Mouse (Mus musculus): ENCODE data around the gene Rtf1. TPM values are rescaled to one million over a fixed set of nuclear protein-coding genes. Genes with fewer than 3 reads are reported as not detected.

The Rtf1 gene
- total RNA-seq, 2 experiments from 2014 or later = 26.7 to 29.7 TPM

DNA sequence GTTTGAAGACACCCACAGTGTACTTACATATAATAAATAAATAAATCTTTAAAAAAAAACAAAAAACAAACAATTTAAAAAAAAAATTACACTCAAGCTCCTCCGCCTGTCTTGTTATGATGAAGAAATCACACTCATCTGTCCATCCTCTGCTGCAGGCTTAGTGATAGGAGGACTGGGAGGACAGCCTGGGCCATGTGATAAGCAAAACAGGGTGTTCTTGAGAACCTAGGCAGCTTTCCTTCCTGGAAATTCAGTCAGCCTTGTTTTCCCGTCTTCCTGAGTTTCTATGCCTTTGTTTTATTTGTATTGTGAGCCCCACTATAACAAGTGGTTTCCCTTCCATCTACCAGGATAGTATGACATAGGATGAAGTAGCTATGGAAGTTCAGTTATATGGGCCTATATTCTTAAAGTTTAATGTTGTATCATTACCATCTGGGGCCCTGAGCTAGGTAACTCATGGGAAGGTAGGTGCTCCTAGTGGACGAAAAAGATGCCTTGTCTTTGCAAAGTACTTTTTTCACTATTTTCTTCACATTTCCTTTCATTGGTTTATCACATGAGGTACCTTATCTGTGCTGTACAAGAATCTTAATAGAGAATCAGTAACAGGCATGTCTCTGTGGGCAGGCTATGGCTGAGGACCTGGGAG is 53.0 kb downstream of the Rtf1 start:
- no peak for ATAC-seq (ENCODE audit: poor library complexity, severe bottlenecking)

DNA sequence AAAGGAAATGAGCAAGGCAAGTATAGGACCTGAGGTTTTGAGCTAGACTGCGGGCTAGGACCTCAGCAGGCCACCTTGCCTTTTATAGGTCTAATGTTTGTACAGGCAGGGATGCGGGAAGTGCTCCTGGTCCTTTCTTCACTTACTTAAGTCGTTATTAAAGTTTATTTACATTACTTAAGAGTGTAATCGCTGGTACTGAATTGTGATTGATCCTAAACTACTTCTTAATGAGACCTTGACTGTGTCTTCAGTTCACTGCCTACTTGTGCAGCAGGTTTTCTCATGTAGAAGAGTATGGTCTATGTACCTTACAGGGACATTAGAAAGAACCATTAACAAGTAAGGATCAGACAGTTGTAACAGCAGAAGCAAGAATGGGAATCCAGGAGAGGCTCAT is 55.9 kb downstream of the Rtf1 start:
- ATAC-seq (ENCODE audit: poor library complexity, severe bottlenecking) = no peak

DNA sequence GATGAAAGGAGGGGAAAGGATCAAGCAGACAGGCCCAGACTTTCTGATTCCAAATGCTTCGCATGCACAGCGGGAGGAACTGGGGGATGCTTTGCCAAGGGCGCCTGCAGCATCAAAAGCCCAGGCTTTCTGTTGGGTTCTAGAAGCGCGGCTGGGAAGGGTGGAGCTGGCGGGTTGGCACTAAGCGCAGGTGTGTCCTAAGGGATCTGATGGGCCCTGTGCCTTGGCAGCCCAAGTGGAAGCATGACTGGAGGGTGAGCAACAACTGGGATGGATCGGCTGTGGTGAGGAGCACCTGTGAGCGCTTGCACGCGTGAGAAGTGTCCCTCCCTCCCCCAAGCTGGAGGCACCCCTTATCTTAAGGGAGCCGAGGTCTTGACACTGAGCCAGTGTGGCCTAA is 62.3 kb downstream of the Rtf1 start:
- ATAC-seq (ENCODE audit: poor library complexity, severe bottlenecking) = no peak

DNA sequence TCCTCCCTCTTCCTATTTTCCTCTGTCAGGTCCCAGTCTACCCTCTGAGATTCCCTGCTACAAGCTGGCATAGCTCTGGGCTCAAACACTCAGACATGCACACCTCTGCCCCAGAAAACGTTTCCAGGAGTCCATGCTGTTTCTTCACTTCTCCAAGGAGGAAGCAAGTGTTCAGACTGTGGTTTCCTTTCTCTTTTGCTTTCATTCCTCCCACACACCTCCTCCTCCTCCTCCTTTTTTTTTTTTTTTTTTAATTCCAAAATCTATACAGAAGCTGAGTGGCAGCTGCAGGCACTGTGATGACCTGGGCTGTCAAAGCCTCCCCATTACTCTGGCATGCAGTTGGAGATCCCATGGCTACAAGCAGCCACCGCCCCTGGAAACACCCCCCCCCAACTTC is 65.7 kb downstream of the Rtf1 start:
- no peak for ATAC-seq (ENCODE audit: poor library complexity, severe bottlenecking)

DNA sequence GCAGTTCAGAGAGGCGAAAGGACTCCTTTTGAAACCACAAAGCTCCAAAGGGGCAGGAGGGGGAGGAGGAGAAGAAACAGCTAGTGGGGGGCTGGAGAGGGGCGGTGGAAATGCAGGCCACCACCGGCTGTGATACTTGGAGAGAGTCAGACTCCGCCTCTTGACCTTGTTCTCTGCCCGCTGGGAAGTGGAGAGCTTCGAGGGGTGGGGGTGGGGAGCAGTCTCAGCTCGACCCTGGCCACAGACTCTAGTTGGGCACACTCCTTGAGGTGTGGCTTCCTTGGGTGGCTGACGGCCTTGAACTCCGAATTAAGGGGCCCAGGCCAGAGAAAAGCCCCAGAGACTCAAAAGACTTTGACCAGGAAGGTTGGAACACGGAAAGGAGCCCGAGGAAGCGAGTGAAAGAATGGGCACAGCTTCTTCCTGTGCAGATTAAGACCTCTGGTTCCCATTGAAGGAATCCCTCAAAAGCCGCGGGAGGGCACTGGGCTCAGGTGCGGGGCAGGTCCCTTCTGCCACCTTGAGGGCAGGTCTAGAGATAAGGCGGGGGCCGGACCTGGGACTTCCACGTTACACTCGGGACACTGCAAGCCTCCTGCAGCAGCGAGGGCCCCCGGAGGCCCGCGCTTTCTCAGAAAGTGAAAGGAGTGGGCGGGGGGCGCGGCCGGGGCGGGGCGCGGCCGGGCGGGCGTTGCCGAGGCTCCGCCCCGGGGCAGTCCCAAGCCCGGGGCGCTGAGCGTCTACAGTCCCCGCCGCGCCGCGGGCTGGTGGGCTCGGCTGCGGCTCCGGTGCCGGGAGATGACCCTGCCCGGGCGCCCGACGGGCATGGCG is 66.9 kb downstream of the Rtf1 start, which contains the start of gene Itpka:
TSS of gene Itpka (plus strand) at position 757 of the 831 bp plus-strand sequence.
- peak; percentile 55 for ATAC-seq (ENCODE audit: poor library complexity, severe bottlenecking)

DNA sequence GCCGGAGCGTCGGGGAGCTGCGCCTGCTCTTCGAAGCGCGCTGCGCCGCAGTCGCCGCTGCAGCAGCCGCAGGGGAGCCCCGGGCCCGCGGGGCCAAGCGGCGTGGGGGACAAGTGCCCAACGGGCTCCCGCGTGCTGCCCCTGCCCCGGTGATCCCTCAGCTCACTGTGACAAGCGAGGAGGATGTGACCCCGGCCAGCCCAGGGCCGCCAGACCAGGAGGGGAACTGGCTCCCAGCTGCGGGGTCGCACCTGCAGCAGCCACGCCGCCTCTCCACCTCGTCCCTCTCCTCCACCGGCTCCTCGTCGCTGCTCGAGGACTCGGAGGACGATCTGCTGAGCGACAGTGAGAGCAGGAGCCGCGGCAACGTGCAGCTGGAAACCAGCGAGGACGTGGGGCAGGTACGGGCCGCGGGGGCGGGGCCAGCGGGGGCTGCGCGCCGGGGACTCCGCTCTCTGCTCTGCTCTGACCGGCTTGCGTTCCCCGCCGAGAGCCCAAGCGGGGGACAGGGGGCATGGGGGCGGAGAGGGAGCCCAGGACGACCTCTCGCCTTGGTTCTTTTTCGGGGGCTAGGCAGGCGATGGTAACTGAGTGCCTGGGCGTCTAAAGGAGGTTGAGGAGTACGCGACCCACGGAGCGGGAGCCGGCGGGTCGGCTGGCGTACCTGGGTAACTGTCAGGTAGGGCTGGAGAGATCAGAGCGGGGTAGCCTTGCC is 67.8 kb downstream of the Rtf1 start:
- peak; percentile 11; the same call in 1 of the 2 replicates for ATAC-seq (ENCODE audit: poor library complexity, severe bottlenecking)

DNA sequence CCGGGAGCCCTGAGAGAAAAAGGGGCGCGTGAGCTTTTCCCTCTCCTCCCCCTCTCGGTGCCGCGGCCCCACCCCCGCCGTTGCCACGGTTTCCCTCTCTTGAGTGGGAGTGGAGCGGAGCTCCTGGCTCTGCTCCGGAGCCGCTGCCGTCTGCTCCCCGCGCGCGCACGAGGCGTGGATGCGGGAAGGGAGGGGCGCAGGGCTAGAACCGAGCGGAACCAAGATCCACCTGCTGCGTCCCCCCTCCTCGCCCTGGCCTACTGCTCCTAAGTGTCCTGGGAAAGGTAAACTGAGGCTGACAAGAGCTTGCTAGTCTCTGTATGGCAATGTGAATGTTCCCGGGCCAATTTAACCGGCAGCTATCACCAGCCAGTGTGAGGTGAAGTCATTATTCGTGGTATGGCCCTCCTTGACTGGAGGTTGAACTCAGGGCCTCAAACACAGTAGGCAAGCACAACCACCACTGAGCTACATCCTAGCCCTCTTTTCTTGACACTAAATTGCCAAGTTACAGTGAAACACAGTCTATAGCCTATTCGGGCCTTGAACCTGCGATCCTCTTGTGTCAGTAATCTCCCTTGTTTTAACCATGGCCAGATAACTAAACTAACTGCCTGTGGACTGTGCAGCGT is 68.4 kb downstream of the Rtf1 start:
- ATAC-seq (ENCODE audit: poor library complexity, severe bottlenecking) = no peak

DNA sequence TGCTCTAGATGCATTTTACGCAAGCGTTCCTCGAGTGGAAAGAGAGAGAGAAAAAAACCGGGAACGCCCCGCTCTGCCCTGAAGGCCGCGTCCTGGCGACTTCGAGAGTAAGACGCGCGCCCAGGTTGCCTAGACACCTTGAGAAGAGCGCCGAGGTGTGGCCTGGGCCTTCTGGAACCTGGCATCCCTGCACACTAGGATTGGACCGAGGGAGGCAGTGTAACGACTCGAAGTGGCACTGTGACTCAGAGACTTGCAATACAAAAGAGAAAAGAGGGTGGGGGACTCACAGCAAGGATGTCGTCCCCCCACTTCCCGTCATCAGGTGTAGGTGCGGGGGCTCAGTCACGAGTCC is 68.9 kb downstream of the Rtf1 start:
- no peak for ATAC-seq (ENCODE audit: poor library complexity, severe bottlenecking)

DNA sequence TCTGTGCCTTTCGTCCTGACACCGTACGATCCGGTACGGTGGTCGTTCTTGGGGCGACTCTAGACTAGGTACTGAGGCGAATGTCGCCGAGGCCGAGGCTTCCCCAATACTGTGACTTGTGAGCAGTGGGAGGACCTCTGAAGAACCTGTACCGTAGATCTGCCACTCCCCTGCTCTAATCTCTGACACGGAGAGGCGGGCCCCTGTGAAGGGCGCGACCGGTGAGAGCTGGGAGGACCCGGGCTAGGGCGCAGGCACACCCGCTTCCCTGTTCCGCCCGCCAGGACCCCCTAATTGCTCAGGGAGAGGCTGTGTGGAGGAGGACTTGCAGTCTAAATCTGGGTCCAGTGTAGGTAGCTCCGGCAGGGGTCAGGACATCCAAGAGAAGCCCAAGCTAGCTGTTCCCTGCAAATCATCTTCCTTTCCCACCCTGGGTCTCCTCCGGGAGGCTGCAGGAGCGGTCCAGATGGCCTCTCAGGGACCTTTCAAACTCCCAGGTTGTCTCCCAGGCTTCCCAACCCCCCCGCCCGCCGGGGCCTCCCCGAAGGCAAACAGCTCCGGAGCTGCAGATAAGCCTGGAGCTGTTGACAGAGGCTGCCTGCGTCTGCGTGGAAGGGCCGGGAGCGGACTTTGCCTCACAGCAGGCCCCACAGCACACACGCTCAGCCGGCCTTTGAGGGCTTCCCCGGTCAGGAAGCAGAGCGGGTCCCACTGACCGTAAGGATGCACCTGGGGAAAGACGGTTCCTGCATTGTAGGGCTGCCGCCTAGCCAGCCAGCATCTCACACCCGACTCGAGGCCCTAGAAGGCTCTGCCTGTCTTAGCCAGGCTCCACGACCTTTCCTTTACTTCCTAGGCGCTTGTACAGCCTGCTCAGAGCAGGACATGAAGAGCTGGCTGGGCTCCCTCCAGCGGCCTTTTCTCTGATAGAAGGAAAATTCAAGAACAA is 69.6 kb downstream of the Rtf1 start:
- peak; percentile 13; the same call in 1 of the 2 replicates for ATAC-seq (ENCODE audit: poor library complexity, severe bottlenecking)

DNA sequence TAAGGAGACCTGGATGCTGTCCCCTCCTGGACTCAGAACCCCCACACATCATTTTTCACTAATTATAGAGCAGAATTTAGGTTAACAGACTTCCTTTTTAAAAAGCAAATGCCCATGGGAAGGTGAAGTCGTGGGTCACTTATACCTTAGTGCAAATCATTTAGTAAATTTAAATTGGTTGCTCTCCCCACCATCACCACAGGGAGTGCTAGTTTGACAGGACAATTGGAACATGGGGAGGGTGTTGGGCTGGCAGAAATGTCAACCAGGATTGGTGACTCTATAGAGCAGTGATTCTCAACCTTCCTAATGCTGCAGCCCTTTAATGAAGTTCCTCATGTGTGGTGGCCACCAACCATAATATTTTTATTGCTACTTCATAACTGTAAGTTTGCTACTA is 70.4 kb downstream of the Rtf1 start:
- ATAC-seq (ENCODE audit: poor library complexity, severe bottlenecking) = no peak

DNA sequence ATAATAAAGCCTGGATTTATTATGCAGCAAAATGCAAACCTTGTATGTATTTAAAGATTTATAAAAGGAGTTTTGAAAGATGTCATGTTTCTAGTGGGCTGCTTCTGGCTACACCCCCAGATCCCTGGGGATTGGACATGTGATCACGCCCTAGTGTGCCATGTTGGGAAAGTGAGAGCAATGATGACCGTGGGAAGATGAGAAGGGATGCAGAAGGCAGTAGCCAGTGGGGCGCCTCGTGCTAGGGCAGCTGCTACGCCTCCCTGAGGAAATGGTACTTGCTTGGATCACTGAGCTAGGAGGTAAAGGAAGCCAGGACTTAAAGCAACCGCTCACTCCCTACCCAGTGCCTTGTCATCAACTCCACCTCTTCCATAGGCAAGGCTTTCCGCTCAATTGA is 72.7 kb downstream of the Rtf1 start:
- no peak for ATAC-seq (ENCODE audit: poor library complexity, severe bottlenecking)

DNA sequence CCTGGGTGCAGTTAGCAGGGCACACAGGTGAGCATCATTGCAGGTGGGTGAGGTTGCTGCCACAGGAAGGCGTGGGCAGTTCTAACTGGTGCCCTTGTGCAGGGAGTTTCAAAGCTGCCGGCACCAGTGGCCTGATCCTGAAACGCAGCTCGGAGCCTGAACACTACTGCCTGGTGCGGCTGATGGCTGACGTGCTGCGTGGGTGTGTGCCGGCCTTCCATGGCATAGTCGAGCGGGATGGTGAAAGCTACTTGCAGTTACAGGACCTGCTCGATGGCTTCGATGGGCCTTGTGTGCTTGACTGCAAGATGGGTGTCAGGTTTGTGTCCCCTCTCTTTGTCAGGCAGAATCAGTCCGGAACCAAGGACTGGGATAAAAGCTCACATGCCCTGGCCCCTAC is 74.4 kb downstream of the Rtf1 start:
- ATAC-seq (ENCODE audit: poor library complexity, severe bottlenecking) = no peak

DNA sequence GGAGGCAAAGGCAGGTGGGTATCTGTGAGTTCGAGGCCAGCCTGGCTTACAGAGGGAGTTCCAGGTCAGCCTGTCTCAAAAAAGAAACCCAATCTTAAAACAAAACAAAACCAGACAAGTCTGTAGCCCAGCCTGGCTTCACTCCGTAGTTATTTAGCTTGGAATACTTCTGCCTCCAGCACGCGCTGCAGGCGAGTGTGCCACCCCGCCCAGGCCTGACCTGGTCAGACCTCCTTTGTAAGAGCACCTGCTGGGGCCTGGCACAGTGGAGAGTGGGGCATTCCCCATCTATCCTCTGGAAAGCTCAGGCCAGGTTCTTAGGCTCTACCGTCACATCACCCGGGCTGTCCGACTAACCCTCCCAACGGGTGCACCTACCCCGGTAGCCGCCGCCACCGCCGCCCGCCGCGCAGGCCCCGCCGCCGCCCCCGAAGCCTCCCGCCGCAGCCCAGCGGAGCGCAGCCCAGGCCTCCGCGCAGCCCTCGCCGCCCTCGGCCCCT is 82.8 kb downstream of the Rtf1 start:
- ATAC-seq (ENCODE audit: poor library complexity, severe bottlenecking) = 0 out of 2 replicates have a peak, but pooled peaks have one; percentile 7

DNA sequence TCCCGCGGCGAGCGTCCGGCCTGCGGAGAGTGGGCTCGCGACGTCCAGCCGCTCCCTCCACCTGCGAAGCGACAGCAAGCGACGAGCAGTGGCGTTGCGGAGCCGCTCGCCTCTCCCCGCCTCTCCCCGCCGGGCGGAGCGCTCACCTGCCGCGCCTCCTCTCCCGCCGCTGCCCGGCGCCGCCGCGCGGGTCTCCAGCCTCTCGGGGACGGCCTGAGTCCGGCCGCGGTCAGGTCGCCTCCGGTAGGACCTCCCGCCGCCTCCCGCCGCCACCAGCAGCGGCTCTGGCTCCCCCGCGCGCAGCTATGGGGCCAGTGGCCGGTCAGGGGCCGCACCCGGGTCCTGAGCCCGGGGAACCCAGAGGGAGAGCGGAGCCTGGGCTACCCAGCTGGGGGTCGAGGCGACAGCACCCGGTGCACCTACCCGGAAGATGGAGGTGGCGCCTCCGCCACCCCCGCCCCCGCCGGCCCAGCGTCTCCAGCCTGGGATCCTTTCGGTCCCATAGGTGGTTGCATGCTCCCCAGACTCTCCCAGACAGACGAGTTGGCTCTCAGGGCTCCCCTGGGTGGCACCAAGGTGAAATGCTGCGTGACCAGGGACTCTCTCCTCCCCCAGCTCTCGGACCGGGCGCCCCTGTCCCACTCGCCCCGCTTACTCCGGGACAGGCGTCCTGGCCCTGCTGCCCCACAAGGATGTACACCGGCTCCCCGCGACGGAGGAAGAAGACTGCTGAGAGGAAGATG is 83.4 kb downstream of the Rtf1 start:
- peak; percentile 39 for ATAC-seq (ENCODE audit: poor library complexity, severe bottlenecking)

DNA sequence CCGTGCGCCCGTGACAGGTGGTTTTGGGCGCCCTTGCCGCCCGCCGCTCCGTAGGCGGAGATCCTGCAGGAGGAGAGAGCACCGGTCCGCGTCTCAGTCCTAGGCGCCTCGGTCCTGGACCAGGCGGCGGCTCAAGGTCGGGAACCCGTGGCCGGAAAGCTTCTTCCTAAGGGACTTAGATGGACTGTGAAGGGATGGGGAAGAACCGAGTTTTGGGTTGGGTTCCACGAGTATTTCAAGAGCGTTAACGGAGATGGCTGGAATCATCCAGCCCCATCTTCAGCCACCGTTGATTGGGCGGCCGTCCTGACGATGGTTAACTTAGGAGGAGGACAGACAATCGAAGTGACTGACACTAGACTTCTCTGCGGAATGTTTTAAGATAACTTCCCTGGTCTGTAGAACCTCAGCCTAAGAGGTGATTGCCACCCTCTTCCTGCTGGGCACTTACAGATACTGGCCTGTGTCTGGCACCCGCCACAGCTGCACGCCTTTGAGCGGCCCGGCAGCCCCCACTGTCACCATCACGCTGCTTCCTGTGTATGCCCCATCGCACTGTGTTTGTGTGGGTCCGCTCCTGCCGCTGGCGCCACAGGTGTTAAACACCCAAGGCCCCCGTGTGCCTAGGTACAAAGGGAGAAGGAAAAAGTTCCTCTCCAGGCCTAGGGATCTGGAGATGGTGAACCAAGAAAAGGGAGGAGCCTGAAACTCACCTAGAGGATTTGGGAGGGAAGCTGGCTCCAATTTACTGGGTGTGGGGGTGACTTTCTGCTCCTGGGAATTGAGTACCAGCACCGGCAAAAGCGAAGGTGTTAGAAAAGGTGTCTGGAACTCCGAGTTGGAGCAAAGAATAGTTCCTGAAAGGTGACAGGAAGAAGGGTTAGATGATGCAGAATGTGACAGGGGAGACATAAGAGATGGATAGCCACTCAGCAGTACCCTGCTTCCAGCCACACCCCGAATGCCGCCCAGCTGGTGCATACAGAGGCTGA is 84.3 kb downstream of the Rtf1 start:
- ATAC-seq (ENCODE audit: poor library complexity, severe bottlenecking) = peak; percentile 9; the same call in 1 of the 2 replicates

DNA sequence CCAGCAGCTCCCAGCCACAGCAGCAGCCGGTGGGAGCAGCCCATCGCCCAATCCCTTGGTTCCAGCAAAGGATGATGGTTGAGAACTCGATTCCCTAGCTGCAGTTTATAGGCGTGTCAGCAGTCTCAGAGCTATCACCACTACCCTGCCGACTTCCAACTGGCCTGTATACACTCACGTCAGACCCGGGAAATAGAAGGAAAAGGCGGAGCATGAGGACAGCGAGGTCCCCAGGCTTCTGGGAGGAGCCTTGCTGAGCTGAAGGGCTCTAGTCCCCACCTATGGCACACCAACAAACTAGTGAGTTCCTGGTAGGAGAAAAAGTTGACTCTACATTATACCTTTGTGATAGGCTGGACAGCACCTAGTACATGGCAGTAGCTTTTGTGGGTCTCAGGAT is 85.4 kb downstream of the Rtf1 start, which contains the start of gene Ltk:
TSS of gene Ltk (minus strand) at position 181 of the 400 bp plus-strand sequence.
- no peak for ATAC-seq (ENCODE audit: poor library complexity, severe bottlenecking)

DNA sequence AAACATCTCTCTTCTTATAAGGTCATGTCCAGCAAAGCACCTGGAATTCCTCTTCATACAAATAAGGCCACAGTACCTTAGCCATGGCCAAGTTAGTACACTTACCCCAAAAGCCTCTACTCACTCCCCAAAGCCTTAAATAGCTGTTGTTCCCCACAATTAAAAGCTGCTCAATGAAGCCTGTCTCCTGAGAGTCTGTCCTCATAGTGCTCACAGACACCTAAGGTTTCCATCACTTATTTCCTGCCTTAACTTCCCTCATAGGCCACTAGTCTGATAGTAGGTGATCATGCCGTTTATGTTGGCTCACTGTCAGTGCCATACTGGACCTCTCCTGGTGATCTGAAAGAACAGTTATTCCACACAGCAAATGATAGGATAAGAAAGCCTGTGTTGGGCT is 87.4 kb downstream of the Rtf1 start:
- no peak for ATAC-seq (ENCODE audit: poor library complexity, severe bottlenecking)

DNA sequence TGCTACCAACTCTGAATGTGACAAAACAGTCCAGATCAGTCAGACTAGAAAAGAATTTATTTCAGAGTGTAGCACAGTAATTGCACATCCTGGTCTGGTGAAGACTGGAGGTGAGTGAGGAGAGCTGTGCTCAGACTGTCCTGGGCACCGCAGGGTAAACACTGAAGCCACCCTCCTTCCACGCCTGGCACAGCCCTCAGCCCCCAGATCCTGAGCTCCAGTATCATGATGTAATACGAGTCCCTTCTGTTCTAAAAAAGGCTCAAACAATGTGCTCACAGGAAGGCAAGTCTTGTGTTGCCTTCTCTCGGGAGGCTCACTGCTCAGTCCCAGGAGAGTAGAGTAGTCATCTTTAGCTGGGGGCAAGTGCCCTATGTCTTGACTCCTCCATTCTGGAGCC is 89.1 kb downstream of the Rtf1 start:
- no peak for ATAC-seq (ENCODE audit: poor library complexity, severe bottlenecking)

Data from megakaryocyte, adult 5-6 weeks (primary cell).